Mouse (Mus musculus) limb, embryonic 11.5 days (tissue): ENCODE measurements around the gene Cyb5d1. TPM values are rescaled to one million over a fixed set of nuclear protein-coding genes. Genes with fewer than 3 reads are reported as not detected.

Experiments
- ATAC-seq: fragments of 200-750 bp; cut with Nextera tagmentation; 2 replicates; pipeline ENCODE4 v1.8.0; 2017; ENCODE audit warnings: low read depth; ENCODE audit not compliant: insufficient number of reproducible peaks, low FRiP score, low TSS enrichment
- DNase-seq: peaks from one replicate; pipeline ENCODE4 v3.0.0-alpha.2; 2015; ENCODE audit warnings: low spot score
- H3K27ac ChIP-seq: fragments of 300-500 bp; sonication (generic); replicated peaks from 2 replicates; pipeline ENCODE4 v1.5.1; 2014; ENCODE audit warnings: low read depth, mild to moderate bottlenecking, low read length
- H3K27me3 ChIP-seq: fragments of 300-500 bp; sonication (generic); 2 replicates; pipeline ENCODE4 v1.6.1; 2014; ENCODE audit warnings: mild to moderate bottlenecking, low read length, mixed read lengths; ENCODE audit not compliant: control insufficient read depth, insufficient read depth
- H3K36me3 ChIP-seq: fragments of 300-500 bp; sonication (generic); 2 replicates; pipeline ENCODE4 v1.6.1; 2014; ENCODE audit warnings: mild to moderate bottlenecking, low read length, moderate library complexity, mixed read lengths; ENCODE audit not compliant: control insufficient read depth, insufficient read depth
- H3K4me1 ChIP-seq: fragments of 300-500 bp; sonication (generic); 2 replicates; pipeline ENCODE4 v1.6.1; 2014; ENCODE audit warnings: low read length, mixed read lengths; ENCODE audit not compliant: control insufficient read depth, insufficient read depth
- H3K4me2 ChIP-seq: fragments of 300-500 bp; sonication (generic); 2 replicates; pipeline ENCODE4 v1.6.1; 2014; ENCODE audit warnings: low read depth, mild to moderate bottlenecking, moderate library complexity; ENCODE audit not compliant: severe bottlenecking
- H3K4me3 ChIP-seq: fragments of 300-500 bp; sonication (generic); 2 replicates; pipeline ENCODE4 v1.5.1; 2014; ENCODE audit warnings: low read depth, low read length
- H3K9ac ChIP-seq: fragments of 300-500 bp; sonication (generic); 2 replicates; pipeline ENCODE4 v1.6.1; 2014; ENCODE audit warnings: mild to moderate bottlenecking, low read length
- H3K9me3 ChIP-seq: fragments of 300-500 bp; sonication (generic); 2 replicates; pipeline ENCODE4 v1.6.1; 2016; ENCODE audit warnings: low read length; ENCODE audit not compliant: control insufficient read depth
- WGBS: fragments of 180-500 bp; shearing (Covaris S2); extraction: QIAGEN DNeasy Blood & Tissue Kit; methylation state at CpG from one replicate; pipeline ENCODE4 v1.1.7; 2014; 5-methylcytosine and 5-hydroxymethylcytosine counted together
- polyA plus RNA-seq: library from polyadenylated mRNA; unstranded; fragments of >200 nt; fragmentation: Nextera tagmentation; extraction: Ambion mirVana; gene quantifications from 2 replicates; pipeline ENCODE4 v1.2.1, GENCODE M21; 2014

The Cyb5d1 gene
- polyA plus RNA-seq, 1 experiment from 2014 or later, result 29.2 TPM

DNA sequence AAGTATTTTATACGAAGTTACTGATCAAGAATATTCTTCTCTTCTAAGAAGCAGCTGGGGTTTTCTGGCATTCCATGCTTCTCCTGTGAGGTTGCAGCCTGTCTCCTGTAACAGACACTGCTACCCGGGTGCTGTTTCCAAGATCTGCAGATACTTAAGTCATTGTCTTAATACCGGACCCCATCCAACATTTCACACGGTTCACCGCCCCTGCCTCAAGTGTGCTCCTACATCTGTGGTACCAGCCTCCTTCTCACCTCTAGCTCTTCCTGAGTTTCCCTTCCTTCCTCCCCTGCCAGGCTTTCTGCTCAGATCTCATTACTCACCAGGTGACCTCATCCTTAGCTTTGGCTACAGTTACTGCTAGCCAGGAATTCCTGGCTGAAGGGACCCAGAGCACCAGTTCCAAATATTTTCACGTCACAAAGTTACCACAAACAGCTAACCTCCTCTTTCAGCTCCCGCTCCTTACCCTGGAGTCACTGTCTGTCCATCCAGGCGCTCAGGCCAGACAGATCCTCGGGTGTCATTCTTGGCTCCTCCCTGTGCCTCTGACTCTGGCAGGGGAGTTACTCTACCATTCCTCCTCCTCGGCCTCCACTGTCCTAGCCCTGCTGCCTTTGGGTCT is 12.8 kb downstream of the Cyb5d1 start:
- no peak for DNase-seq
- no peaks in the 10 kb centered on the region for H3K36me3 ChIP-seq

DNA sequence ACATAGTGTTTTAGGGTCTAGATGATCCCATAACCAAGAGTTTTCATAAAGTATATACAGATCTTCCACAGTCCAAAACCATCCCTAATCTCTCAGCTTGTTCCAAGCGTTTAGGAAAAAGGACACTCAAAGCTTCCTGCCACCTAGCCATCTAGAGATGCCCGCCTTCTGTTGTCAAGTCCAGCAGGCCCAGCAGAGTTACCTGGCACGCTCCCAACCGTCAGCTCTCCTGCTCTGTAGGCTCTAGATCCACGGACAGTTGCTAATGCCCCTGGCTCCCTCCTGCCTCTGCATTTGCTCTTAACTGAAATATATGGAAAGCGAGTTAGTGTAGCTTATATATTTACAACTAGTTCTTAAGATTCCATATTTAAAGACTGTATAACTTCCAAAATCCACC is 14.1 kb downstream of the Cyb5d1 start:
- no peaks in the 10 kb centered on the region for H3K9me3 ChIP-seq
- DNase-seq, result no peak
- H3K4me1 ChIP-seq, result no peaks in the 10 kb centered on the region
- no peaks in the 10 kb centered on the region for H3K36me3 ChIP-seq
- no peak overlapping the region for H3K4me3 ChIP-seq
- no peak overlapping the region for H3K4me2 ChIP-seq
- ATAC-seq, result no peak
- no peak overlapping the region for H3K27ac ChIP-seq
- H3K27me3 ChIP-seq, result no peaks in the 10 kb centered on the region
- WGBS, result 80% methylated on average over 6 of the region's 6 CpGs
- no peak overlapping the region for H3K9ac ChIP-seq

More for the DNA sequence above, 12.8 kb downstream of the Cyb5d1 start:
- no peaks in the 10 kb centered on the region for H3K9me3 ChIP-seq
- no peak overlapping the region for H3K27ac ChIP-seq
- H3K4me1 ChIP-seq, result no peaks in the 10 kb centered on the region
- whole genome bisulfite sequencing, result 73% methylated on average over 10 of the region's 10 CpGs
- no peak for ATAC-seq
- no peaks in the 10 kb centered on the region for H3K27me3 ChIP-seq
- no peak overlapping the region for H3K4me3 ChIP-seq
- no peak overlapping the region for H3K4me2 ChIP-seq
- no peak overlapping the region for H3K9ac ChIP-seq

DNA sequence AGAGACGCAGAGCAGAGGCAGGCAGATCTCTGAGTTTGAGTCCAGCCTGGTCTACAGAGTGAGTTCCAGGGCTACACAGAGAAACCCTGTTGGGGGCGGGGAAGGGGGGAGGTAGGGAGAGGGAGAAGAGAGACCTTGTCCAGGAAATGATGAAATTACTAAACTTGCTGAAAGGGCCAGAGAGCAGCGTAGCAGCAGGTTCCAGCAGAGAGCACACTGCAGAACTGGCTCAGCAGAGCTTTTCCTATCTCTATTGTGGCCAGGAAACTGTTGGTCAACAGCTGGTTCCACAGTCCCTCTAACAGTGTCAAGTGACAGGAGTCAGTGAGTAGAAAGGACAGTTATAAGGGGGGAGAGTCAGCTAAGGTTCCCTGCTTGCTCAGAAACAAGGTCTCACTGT is 15.8 kb downstream of the Cyb5d1 start:
- H3K4me1 ChIP-seq, result no peaks in the 10 kb centered on the region
- no peak overlapping the region for H3K27ac ChIP-seq
- DNase-seq (no peak), ATAC-seq (no peak)
- H3K36me3 ChIP-seq, result no peaks in the 10 kb centered on the region
- no peak overlapping the region for H3K4me3 ChIP-seq
- H3K9me3 ChIP-seq, result no peaks in the 10 kb centered on the region
- H3K9ac ChIP-seq, result no peak overlapping the region
- H3K4me2 ChIP-seq, result no peak overlapping the region
- H3K27me3 ChIP-seq, result no peaks in the 10 kb centered on the region
- 86% methylated on average over 3 of the region's 3 CpGs for WGBS

DNA sequence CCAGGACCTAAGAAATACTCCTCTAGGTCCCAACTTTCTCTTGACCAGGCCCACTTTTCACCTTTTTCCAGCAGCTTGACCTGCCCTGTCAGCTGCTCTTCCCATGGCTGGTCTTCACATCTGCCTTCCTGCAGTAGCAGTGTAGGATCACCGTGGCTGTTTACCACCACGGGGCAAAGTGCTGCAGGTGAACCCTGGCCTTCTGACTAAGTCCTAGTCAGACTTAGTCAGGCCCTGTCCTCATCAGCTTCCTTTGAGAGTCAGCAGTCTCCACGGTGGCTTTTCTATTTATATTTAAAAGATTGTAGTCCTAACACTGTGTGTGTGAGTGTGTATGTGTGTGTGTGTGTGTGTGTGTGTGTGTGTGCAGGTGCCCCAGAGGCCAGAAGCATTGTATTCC is 17.7 kb downstream of the Cyb5d1 start:
- Histone ChIP-seq H3K9me3 (no peaks in the 10 kb centered on the region), H3K27ac (no peak overlapping the region)
- no peak for DNase-seq

DNA sequence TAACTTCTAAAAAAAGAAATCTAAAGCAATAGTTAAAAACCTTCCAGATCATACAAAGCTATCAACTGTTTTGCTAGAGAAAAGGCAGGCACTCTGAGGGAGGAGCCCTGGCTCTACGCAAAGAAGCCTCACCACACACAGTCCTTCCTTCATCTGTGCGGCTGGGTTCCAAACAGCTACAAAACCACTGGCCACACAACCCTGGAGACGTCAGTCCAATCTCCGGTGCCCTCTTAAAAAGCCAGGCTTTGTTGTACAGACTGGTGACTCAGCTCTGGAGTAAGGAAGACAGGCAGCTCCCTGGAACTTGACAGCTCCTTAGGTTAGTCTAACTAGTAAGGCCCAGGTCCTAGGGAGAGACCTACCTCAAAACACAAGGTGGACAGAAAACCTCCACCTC is 19.8 kb downstream of the Cyb5d1 start:
- peaks cover 7% of the 10 kb centered on the region for H3K4me1 ChIP-seq
- no peak for ATAC-seq
- H3K27me3 ChIP-seq, result no peaks in the 10 kb centered on the region
- no peak for DNase-seq
- no peak overlapping the region for H3K9ac ChIP-seq
- no peak overlapping the region for H3K27ac ChIP-seq
- 91% methylated on average over 4 of the region's 4 CpGs for WGBS
- H3K9me3 ChIP-seq, result no peaks in the 10 kb centered on the region
- H3K4me2 ChIP-seq, result no peak overlapping the region
- no peak overlapping the region for H3K4me3 ChIP-seq
- peaks cover 2% of the 10 kb centered on the region; the same call in 1 of the 2 replicates for H3K36me3 ChIP-seq

More for the DNA sequence above, 17.7 kb downstream of the Cyb5d1 start:
- H3K9ac ChIP-seq, result no peak overlapping the region
- no peak overlapping the region for H3K4me2 ChIP-seq
- H3K36me3 ChIP-seq, result peaks cover 2% of the 10 kb centered on the region; the same call in 1 of the 2 replicates
- no peaks in the 10 kb centered on the region for H3K27me3 ChIP-seq
- H3K4me3 ChIP-seq, result no peak overlapping the region
- 80% methylated on average over 3 of the region's 3 CpGs for WGBS
- ATAC-seq, result no peak
- no peaks in the 10 kb centered on the region for H3K4me1 ChIP-seq

DNA sequence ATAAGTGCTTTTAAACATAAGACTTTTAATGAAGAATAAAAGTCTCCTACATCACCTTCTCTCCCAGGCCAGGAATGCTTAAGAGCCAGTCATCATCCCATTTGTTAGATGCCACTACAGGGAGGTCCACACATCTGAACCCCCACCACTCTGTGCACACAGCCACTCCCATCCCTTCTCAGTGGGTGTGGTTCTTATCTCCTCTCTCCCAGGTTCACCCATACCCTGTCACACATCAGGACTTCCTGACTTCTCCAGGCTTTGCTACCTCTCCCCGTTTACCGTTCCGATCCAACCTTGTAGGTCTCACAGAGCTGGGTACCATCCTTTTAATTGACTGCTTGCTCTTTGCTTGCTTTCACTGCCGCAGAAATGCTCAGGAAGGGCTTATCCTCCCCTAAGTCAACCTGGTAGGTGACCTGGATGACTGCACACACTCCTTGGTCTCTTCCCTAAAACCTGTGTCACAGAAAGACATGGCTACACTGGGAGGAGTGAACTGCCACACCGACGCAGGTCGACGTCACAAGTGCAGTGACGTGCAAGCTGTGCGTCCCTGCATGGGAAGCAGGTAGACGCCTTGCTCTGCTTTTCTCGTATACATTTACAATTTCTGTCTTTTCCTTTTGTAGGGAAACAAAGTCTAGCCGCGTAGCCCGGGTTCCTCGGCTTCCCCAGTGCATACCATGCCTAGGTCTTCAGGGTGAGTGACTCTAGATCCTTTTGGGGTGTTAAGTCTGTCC is 22.0 kb downstream of the Cyb5d1 start:
- H3K36me3 ChIP-seq, result peaks cover 2% of the 10 kb centered on the region; the same call in 1 of the 2 replicates
- no peak for ATAC-seq

DNA sequence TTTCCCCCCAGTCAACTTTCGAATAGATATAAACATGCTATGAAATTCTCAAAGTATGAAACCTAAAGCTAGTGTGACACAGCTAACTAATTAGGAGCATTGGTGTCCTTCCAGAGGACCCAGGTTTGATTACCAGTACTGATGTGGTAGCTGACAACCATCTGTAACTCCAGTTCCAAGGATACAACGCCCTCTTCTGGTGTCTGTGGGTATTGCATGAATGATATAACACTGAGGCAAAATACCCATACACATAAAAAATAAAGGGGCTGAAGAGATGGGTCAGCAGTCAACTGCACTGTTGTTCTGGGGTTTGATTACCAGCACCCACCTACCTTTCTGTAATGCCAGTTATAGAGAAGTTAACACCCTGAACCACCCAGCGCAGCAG is 22.7 kb downstream of the Cyb5d1 start:
- H3K4me2 ChIP-seq, result no peak overlapping the region
- no peaks in the 10 kb centered on the region for H3K9me3 ChIP-seq
- H3K27me3 ChIP-seq, result no peaks in the 10 kb centered on the region
- no peak overlapping the region for H3K4me3 ChIP-seq
- H3K36me3 ChIP-seq, result peaks cover 2% of the 10 kb centered on the region; the same call in 1 of the 2 replicates
- peaks cover 9% of the 10 kb centered on the region for H3K4me1 ChIP-seq
- no peak overlapping the region for H3K9ac ChIP-seq
- 61% methylated on average over 3 of the region's 3 CpGs for WGBS
- DNase-seq, result no peak
- no peak for ATAC-seq
- H3K27ac ChIP-seq, result no peak overlapping the region

More for the DNA sequence above, 22.0 kb downstream of the Cyb5d1 start:
- no peak overlapping the region for H3K9ac ChIP-seq
- no peak overlapping the region for H3K27ac ChIP-seq
- H3K4me1 ChIP-seq, result peaks cover 7% of the 10 kb centered on the region
- no peak for DNase-seq
- 89% methylated on average over 16 of the region's 16 CpGs for WGBS
- H3K9me3 ChIP-seq, result no peaks in the 10 kb centered on the region
- H3K4me2 ChIP-seq, result no peak overlapping the region
- no peak overlapping the region for H3K4me3 ChIP-seq
- H3K27me3 ChIP-seq, result no peaks in the 10 kb centered on the region

DNA sequence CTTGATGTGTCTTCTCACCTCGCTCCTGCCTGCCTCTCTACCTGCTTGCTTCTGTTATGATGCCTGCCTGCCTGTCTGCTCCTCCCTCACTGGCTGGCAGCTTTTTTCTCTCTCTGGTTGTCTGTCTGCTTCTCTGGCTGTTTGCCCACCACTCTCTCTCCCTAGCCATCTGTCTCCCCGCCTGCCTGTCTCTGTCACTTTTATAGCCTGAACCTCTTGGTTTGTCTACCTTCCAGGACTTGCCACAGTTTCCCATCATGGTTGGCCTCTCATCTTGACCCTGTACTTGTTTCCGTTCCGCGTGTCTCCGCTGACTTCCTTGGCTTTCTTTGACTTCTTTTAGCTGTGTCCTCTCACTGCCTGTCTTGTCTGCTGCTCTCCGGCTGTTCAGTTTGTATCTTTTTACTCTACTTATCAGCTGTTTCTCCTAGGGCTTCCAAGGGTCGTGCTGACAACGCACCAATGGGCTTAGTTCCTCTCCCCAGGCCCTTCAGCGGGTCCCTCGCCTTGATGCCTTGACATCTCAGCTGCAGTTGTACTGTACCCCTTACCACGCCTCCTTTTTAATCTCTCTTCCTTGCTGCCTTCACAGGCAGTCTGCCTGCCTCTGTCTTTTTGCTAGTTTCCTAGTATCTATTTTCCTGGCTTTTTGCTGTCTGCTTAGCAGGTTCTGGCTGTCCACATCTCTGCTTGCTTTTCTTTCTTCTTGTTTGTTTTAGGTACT is 23.2 kb downstream of the Cyb5d1 start:
- Histone ChIP-seq H3K4me3 (no peak overlapping the region), H3K27me3 (no peaks in the 10 kb centered on the region), H3K27ac (0 out of 2 replicates have a peak overlapping the region, but pooled peaks have one; percentile 5), H3K4me2 (peak overlapping the region; percentile 3; the same call in 1 of the 2 replicates), H3K9ac (no peak overlapping the region), H3K4me1 (peaks cover 9% of the 10 kb centered on the region), H3K36me3 (peaks cover 2% of the 10 kb centered on the region; the same call in 1 of the 2 replicates), H3K9me3 (no peaks in the 10 kb centered on the region)
- DNase-seq (no peak), ATAC-seq (no peak)
- 65% methylated on average over 12 of the region's 12 CpGs for WGBS
